Mouse (Mus musculus) neural tube, embryonic 13.5 days (tissue): ENCODE results near the gene Thada. TPM values are rescaled to one million over a fixed set of nuclear protein-coding genes. Genes with fewer than 3 reads are reported as not detected.

Experiments
- ATAC-seq: fragments of 200-750 bp; cut with Nextera tagmentation; 2 replicates; pipeline ENCODE4 v1.8.0; 2017; ENCODE audit warnings: low read depth, mild to moderate bottlenecking, moderate TSS enrichment, moderate library complexity
- H3K27ac ChIP-seq: fragments of 300-500 bp; sonication (generic); replicated peaks from 2 replicates; pipeline ENCODE4 v1.5.1; 2015; ENCODE audit warnings: moderate library complexity, mild to moderate bottlenecking, inconsistent platforms
- H3K27me3 ChIP-seq: fragments of 300-500 bp; sonication (generic); 2 replicates; pipeline ENCODE4 v1.6.1; 2015; ENCODE audit warnings: mild to moderate bottlenecking, inconsistent platforms
- H3K36me3 ChIP-seq: fragments of 300-500 bp; sonication (generic); 2 replicates; pipeline ENCODE4 v1.6.1; 2015; ENCODE audit warnings: mild to moderate bottlenecking, inconsistent platforms
- H3K4me1 ChIP-seq: fragments of 300-500 bp; sonication (generic); replicated peaks from 2 replicates; pipeline ENCODE4 v1.6.1; 2015; ENCODE audit warnings: inconsistent platforms
- H3K4me2 ChIP-seq: fragments of 300-500 bp; sonication (generic); 2 replicates; pipeline ENCODE4 v1.6.1; 2015; ENCODE audit warnings: inconsistent platforms, mild to moderate bottlenecking, moderate library complexity
- H3K4me3 ChIP-seq: fragments of 300-500 bp; sonication (generic); 2 replicates; pipeline ENCODE4 v1.5.1; 2015; ENCODE audit warnings: mild to moderate bottlenecking, inconsistent platforms
- H3K9ac ChIP-seq: fragments of 300-500 bp; sonication (generic); 2 replicates; pipeline ENCODE4 v1.6.1; 2015; ENCODE audit warnings: moderate library complexity, mild to moderate bottlenecking, inconsistent platforms
- H3K9me3 ChIP-seq: fragments of 300-500 bp; sonication (generic); 2 replicates; pipeline ENCODE4 v1.6.1; 2016; ENCODE audit warnings: inconsistent platforms
- WGBS: fragments of 180-500 bp; shearing (Covaris S2); methylation state at CpG from one replicate; pipeline ENCODE4 v1.1.7; 2015; 5-methylcytosine and 5-hydroxymethylcytosine counted together
- polyA plus RNA-seq: library from polyadenylated mRNA; unstranded; fragments of >200 nt; fragmentation: Nextera tagmentation; extraction: Ambion mirVana; gene quantifications from 2 replicates; pipeline ENCODE4 v1.2.1, GENCODE M21; 2015

Thada gene
- polyA plus RNA-seq, 1 experiment from 2014 or later, result 7.6 TPM

- WGBS, result 85% methylated on average over 12 of the region's 12 CpGs
- no peak overlapping the region for H3K9ac ChIP-seq
- H3K4me2 ChIP-seq, result no peak overlapping the region
- H3K4me1 ChIP-seq, result peaks cover 7% of the 10 kb centered on the region
- no peaks in the 10 kb centered on the region for H3K36me3 ChIP-seq
- no peak for ATAC-seq
- no peak overlapping the region for H3K27ac ChIP-seq
- H3K4me3 ChIP-seq, result no peak overlapping the region
- no peaks in the 10 kb centered on the region for H3K27me3 ChIP-seq
- H3K9me3 ChIP-seq, result no peaks in the 10 kb centered on the region
Measured at GRCm38 (mm10) chr17:84163066-84163785, 302.8 kb downstream of the Thada start.

- Histone ChIP-seq H3K36me3 (no peaks in the 10 kb centered on the region), H3K9ac (no peak overlapping the region), H3K27ac (no peak overlapping the region), H3K9me3 (no peaks in the 10 kb centered on the region), H3K4me3 (no peak overlapping the region), H3K27me3 (peaks cover 7% of the 10 kb centered on the region; the same call in 1 of the 2 replicates), H3K4me1 (peaks cover 7% of the 10 kb centered on the region), H3K4me2 (no peak overlapping the region)
- no peak for ATAC-seq
- WGBS, result 89% methylated on average over 8 of the region's 8 CpGs
Measured at GRCm38 (mm10) chr17:84162211-84162760, 303.7 kb downstream of the Thada start.

- Histone ChIP-seq H3K4me1 (peaks cover 10% of the 10 kb centered on the region), H3K9ac (no peak overlapping the region), H3K27ac (no peak overlapping the region), H3K4me2 (no peak overlapping the region), H3K9me3 (no peaks in the 10 kb centered on the region), H3K36me3 (no peaks in the 10 kb centered on the region), H3K27me3 (peaks cover 14% of the 10 kb centered on the region), H3K4me3 (no peak overlapping the region)
- peak; percentile 25; the same call in 1 of the 2 replicates for ATAC-seq
- 59% methylated on average over 6 of the region's 6 CpGs for WGBS
Measured at GRCm38 (mm10) chr17:84161231-84161854, 304.7 kb downstream of the Thada start.

GRCm38 (mm10) chr17:84158891-84159290 lies 307.1 kb downstream of the Thada start:
- Histone ChIP-seq H3K4me1 (peaks cover 15% of the 10 kb centered on the region), H3K27me3 (peaks cover 23% of the 10 kb centered on the region), H3K27ac (no peak overlapping the region), H3K4me2 (no peak overlapping the region), H3K9ac (no peak overlapping the region), H3K36me3 (no peaks in the 10 kb centered on the region), H3K9me3 (no peaks in the 10 kb centered on the region), H3K4me3 (no peak overlapping the region)
- ATAC-seq, result no peak
- WGBS, result 48% methylated on average over 15 of the region's 15 CpGs

GRCm38 (mm10) chr17:84158461-84158795 lies 307.6 kb downstream of the Thada start:
- Histone ChIP-seq H3K9me3 (no peaks in the 10 kb centered on the region), H3K9ac (no peak overlapping the region), H3K27me3 (peaks cover 23% of the 10 kb centered on the region), H3K4me1 (peaks cover 15% of the 10 kb centered on the region), H3K4me3 (no peak overlapping the region), H3K4me2 (no peak overlapping the region), H3K36me3 (no peaks in the 10 kb centered on the region), H3K27ac (no peak overlapping the region)
- no peak for ATAC-seq
- 84% methylated on average over 12 of the region's 12 CpGs for WGBS

GRCm38 (mm10) chr17:84157743-84158460 lies 308.1 kb downstream of the Thada start:
- no peak overlapping the region for H3K27ac ChIP-seq
- H3K9me3 ChIP-seq, result no peaks in the 10 kb centered on the region
- H3K4me3 ChIP-seq, result no peak overlapping the region
- no peaks in the 10 kb centered on the region for H3K36me3 ChIP-seq
- peaks cover 15% of the 10 kb centered on the region for H3K4me1 ChIP-seq
- no peak overlapping the region for H3K9ac ChIP-seq
- peaks cover 23% of the 10 kb centered on the region for H3K27me3 ChIP-seq
- no peak overlapping the region for H3K4me2 ChIP-seq
- no peak for ATAC-seq
- 60% methylated on average over 6 of the region's 6 CpGs for WGBS

GRCm38 (mm10) chr17:84156748-84157742 lies 309.0 kb downstream of the Thada start:
- ATAC-seq, result no peak
- Histone ChIP-seq H3K27ac (no peak overlapping the region), H3K4me1 (peaks cover 20% of the 10 kb centered on the region), H3K4me2 (no peak overlapping the region), H3K4me3 (no peak overlapping the region), H3K9ac (no peak overlapping the region), H3K36me3 (no peaks in the 10 kb centered on the region), H3K9me3 (no peaks in the 10 kb centered on the region), H3K27me3 (peaks cover 23% of the 10 kb centered on the region)
- 23% methylated on average over 19 of the region's 19 CpGs for WGBS

GRCm38 (mm10) chr17:84156227-84156573 lies 309.8 kb downstream of the Thada start:
- 31% methylated on average over 13 of the region's 13 CpGs for WGBS

GRCm38 (mm10) chr17:84155516-84156226 lies 310.3 kb downstream of the Thada start:
- Histone ChIP-seq H3K4me1 (peaks cover 13% of the 10 kb centered on the region), H3K4me3 (no peak overlapping the region), H3K27me3 (peaks cover 23% of the 10 kb centered on the region), H3K9ac (no peak overlapping the region), H3K27ac (no peak overlapping the region), H3K4me2 (no peak overlapping the region), H3K36me3 (no peaks in the 10 kb centered on the region), H3K9me3 (no peaks in the 10 kb centered on the region)
- 69% methylated on average over 8 of the region's 8 CpGs for WGBS
- ATAC-seq, result no peak

More at GRCm38 (mm10) chr17:84156227-84156573, 309.8 kb downstream of the Thada start:
- Histone ChIP-seq H3K4me1 (peaks cover 15% of the 10 kb centered on the region), H3K27me3 (peaks cover 23% of the 10 kb centered on the region), H3K9me3 (no peaks in the 10 kb centered on the region), H3K4me3 (no peak overlapping the region), H3K36me3 (no peaks in the 10 kb centered on the region), H3K4me2 (no peak overlapping the region), H3K27ac (no peak overlapping the region), H3K9ac (no peak overlapping the region)
- ATAC-seq, result no peak

- Histone ChIP-seq H3K9me3 (no peaks in the 10 kb centered on the region), H3K9ac (no peak overlapping the region), H3K27me3 (peaks cover 23% of the 10 kb centered on the region), H3K4me1 (peaks cover 13% of the 10 kb centered on the region), H3K4me2 (no peak overlapping the region), H3K4me3 (no peak overlapping the region), H3K36me3 (no peaks in the 10 kb centered on the region), H3K27ac (no peak overlapping the region)
- ATAC-seq, result no peak
- WGBS, result 88% methylated on average over 6 of the region's 6 CpGs
Measured at GRCm38 (mm10) chr17:84155029-84155338, 311.0 kb downstream of the Thada start.
